22 mouse cellular contexts compared by ENCODE assay signal in genomic region chr5:86704923-86705322, GRCm38 (mm10). TPM values are rescaled to one million over a fixed set of nuclear protein-coding genes. Genes with fewer than 3 reads are reported as not detected.
"Had no signal": no experiment of that assay in that cellular context is flagged by ENCODE, and none has a peak within 500 bp of the region (broad histone marks: within the 10 kb centered on the region; RNA-seq: fewer than 3 reads in every experiment).

No protein-coding gene starts in this region.

- H3K4me2 ChIP-seq: limb, embryonic 12.5 days; liver, embryonic 13.5 days; lung, embryonic 15.5 days; midbrain, embryonic 11.5 days had no signal

- H3K9me3 ChIP-seq: limb, embryonic 12.5 days; liver, embryonic 13.5 days; lung, embryonic 15.5 days; megakaryocyte, embryonic 14.5 days had no signal

- H3K9ac ChIP-seq: limb, embryonic 12.5 days; liver, embryonic 13.5 days; liver, postnatal 0 days; lung, embryonic 15.5 days had no signal

- H3K27me3 ChIP-seq: limb, embryonic 12.5 days; liver, embryonic 13.5 days; lung, embryonic 15.5 days; megakaryocyte, embryonic 14.5 days had no signal

- DNase-seq: kidney, adult 8-10 months; kidney, postnatal 10 days; kidney, postnatal 4 days; liver; liver, embryonic 13.5 days; liver, postnatal 0 days; lung, postnatal 14 days; right cerebral cortex, adult 18-20 months; right cerebral cortex, postnatal 25 days; thymus, postnatal 4 days had no signal

- H3K4me3 ChIP-seq: limb, embryonic 12.5 days; liver, embryonic 13.5 days; lung, embryonic 15.5 days; megakaryocyte, embryonic 14.5 days had no signal

- H3K27ac ChIP-seq: limb, embryonic 12.5 days; liver, embryonic 13.5 days; lung, embryonic 15.5 days; macrophage had no signal

- H3K36me3 ChIP-seq: limb, embryonic 12.5 days; liver, embryonic 13.5 days; lung, embryonic 15.5 days had no signal

- ATAC-seq: liver, postnatal 0 days; midbrain, embryonic 16.5 days had no signal

- H3K4me1 ChIP-seq: limb, embryonic 12.5 days; liver, embryonic 13.5 days; lung, embryonic 15.5 days; megakaryocyte, embryonic 14.5 days had no signal

RNA-seq across cellular contexts. Expression of gene Tmprss11b, which starts 28.8 kb away (rescaled TPM):
- total RNA-seq: layer of hippocampus, adult 8-10 months; layer of hippocampus, postnatal 25 days; left cerebral cortex, adult 8-10 months; left cerebral cortex, postnatal 36 days had no signal
- polyA plus RNA-seq: limb, embryonic 12.5 days; liver, embryonic 13.5 days; liver, postnatal 0 days; macrophage; midbrain, embryonic 11.5 days; midbrain, embryonic 16.5 days; neural tube, embryonic 14.5 days; small intestine, adult 2 months had no signal

RNA-seq across cellular contexts. Expression of gene Tmprss11e, which starts 40.7 kb away (rescaled TPM):
- total RNA-seq: layer of hippocampus, adult 8-10 months; layer of hippocampus, postnatal 25 days; left cerebral cortex, adult 8-10 months; left cerebral cortex, postnatal 36 days had no signal
- polyA plus RNA-seq: limb, embryonic 12.5 days; liver, embryonic 13.5 days; liver, postnatal 0 days; lung, embryonic 15.5 days; macrophage; midbrain, embryonic 11.5 days; midbrain, embryonic 16.5 days; neural tube, embryonic 14.5 days; small intestine, adult 2 months had no signal
